Mouse (Mus musculus): ENCODE data around the gene Zfp989.
"Not testable (repeated sequence)": the region's sequence is repeated elsewhere in the genome, so short reads cannot be mapped to it uniquely, and the experiment has no call there.

Zfp989 gene

DNA sequence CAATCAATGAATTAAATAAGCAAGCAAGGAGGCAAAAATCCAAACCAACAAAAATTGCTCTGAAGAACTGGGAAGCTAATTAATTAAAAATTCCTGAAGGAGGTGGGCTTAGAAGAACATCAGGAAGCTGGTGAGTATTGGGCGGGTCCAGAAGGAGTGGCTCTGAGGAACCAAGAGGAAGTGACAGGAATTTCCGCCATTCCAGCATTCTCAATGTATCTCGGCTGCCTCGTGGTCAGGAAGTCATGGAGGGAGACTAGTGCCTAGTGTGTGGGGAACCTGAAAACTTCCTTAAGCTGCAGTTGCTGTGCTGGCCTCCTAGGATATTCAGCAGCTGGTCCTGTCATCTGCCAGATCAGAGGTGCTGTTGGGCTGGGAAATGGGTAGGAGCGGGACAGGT, at the start of gene Zfp989:
Gene Zfp989, plus strand, starts transcription at position 220 of the 400 bp plus-strand sequence.
- not testable (repeated sequence) for DNase-seq

DNA sequence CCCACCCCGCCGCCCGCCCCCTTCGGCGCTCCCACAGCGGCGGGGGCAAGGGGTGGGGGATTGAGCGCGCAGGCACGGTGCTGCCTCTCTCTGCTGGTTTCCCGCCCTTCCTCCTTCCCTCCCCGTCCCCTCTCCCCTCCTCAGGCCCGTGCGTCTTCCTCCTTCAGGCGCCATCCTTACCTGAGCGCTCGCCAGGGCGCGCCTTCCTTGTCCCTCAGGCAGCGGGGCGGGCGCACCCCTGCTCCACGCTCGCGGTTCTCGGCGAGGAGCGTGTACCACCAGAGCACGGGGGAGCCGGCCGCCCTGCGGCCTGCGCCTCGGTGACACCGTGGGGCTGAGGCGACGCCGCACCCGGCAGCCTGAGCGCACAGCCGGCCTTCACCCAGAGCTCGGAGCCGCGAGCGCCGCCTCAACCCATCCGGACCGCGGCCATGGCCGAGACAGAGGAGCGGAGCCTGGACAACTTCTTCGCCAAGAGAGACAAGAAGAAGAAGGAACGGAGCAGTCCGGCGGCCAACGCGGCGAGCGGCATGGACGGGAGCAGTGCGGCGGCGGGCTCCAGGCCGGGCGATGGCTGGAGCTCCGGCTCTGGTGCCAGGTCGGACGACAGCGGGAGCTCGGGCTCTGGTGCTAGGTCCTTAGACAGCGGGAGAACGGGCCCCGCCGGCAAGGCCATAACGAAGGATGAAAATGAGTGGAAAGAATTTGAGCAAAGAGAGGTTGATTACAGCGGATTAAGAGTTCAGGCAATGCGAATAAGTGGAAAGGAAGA, 39.3 kb upstream of the Zfp989 start:
- DNase-seq: no peak

DNA sequence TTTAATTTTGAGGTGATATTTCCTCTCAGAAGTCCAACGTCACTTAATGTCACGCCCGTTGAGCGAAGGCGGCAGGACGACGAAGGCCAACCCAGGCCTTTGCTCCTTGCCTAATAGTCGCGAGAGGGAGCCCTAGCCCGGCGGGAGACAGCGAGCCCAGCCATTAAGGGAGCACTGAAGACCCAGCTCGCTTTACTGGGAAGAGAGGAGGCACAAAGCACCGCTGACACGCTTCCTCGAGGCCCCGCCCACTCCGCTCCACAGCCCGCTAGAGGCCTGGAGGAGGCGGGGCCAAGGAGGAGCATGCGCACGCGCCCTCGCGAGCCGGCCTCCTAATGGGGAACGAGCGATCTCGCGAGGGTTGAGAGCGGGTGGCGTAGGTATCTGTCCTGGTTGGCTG, 30.1 kb upstream of the Zfp989 start:
- DNase-seq: not testable (repeated sequence)

DNA sequence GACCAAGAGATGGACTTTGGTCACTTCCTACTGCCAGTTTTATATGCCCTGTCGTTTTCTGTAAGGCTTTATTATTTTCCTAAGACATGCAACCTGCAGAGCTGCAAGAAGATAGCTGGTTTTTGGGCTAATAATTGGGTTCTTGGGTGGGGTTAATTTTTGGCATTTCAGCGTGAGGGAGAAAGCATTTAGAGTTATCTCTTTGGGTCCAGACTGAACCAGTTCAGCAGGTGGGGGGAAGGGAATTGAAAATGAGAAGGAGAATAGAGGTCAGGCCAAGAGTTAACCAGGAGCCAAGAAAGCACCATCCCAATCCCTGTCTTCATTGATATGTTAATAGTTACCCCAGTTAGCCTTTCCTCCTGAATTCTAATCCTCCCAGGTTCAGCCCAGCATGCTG, 4.8 kb downstream of the Zfp989 start:
- not testable (repeated sequence) for DNase-seq

DNA sequence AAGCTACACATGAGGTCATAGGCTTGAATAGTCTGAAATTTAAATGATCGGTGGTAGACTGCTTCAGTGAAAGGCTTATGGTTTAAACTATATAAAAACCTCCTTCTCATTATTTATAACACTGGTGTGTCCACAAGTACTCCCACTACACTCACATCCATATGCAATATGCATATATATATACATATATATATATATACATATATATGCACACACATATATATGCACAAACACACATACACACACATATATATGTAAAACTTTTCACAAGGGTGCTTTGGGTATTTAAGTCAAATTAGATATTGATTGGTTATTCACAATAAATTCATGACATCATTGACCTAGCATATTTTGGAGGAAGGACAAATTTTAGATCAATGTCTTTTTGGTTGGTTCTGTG, 46.6 kb downstream of the Zfp989 start:
- not testable (repeated sequence) for DNase-seq

DNA sequence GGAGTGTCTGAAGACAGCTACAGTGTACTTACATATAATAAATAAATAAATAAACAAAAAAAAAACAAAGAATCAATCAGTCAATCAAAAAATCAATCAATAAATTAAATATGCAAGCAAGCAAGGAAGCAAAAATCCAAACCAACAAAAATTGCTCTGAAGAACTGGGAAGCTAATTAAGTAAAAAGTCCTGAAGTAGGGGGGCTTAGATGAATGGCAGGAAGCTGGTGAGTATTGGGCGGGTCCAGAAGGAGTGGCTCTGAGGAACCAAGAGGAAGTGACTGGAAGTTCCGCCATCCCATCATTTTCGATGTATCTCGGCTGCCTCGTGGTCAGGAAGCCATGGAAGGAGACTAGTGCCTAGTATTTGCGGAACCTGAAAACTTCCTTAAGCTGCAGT, 49.8 kb downstream of the Zfp989 start, which contains the start of gene Rex2:
Gene Rex2, plus strand, starts transcription at position 301 of the 400 bp plus-strand sequence.
- not testable (repeated sequence) for DNase-seq

DNA sequence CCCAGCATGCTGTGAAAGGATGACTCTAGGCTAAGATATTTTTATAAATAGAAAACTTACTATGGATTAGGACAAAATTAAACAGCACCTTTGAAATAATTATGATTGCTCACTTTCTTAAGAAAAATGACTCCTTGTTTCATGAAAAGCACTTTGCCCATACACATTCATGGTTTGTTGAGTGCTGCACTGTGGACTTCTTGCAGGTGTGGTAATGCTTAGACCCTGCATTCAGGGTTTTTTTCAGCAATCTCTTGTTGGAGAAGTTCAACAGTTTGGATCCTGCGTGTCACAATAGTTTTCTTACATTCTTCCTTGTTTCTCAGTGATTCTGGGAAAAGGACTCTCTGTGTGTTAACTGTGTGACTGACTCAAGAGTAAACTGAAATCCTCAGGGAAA, 54.6 kb downstream of the Zfp989 start:
- not testable (repeated sequence) for DNase-seq

DNA sequence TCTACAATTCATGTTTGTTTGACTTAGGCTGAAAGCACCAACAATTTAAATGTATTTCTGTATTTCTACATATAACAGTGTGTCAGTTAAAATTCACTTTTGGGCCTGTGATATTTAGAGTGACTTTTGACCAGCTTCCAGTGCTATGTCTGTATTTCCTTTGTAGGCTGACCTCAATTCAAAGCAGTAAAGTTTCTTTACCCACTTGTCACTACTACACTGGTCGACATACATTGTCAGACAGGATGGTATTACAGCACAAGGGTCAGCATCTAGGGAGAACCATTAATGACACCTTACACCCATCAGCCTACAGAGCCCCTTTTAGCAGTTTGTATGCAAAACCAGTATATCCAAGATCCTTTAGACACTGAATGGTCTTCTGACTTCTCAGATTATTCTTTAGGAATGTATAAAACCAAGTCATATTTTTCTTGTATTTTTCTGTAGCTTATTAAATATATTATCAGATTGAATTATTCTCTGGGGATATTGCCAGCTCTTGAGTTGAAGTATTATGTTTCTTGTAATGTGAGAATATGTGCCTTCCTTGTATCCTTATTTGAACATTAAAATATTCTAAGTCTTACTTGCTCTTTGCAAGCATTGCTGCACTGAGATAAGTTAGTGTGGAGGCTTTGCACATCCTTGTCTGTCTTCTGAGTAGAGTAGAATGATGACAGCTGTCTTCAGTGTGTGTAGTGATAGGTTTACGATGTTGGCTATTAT, 59.7 kb downstream of the Zfp989 start:
- not testable (repeated sequence) for DNase-seq

Data from cerebellum, postnatal 25 days (tissue).